Mouse (Mus musculus) lung, embryonic 14.5 days (tissue): Measurements from ENCODE around the gene Alpk1. TPM values are rescaled to one million over a fixed set of nuclear protein-coding genes. Genes with fewer than 3 reads are reported as not detected.

Experiments used
- ATAC-seq: fragments of 200-750 bp; cut with Nextera tagmentation; 2 replicates; pipeline ENCODE4 v1.8.0; 2017; ENCODE audit warnings: mild to moderate bottlenecking, moderate TSS enrichment, moderate library complexity; ENCODE audit not compliant: insufficient read depth
- DNase-seq: peaks from one replicate; pipeline ENCODE4 v3.0.0-alpha.2; 2015
- H3K27ac ChIP-seq: fragments of 300-500 bp; sonication (generic); 2 replicates; pipeline ENCODE4 v1.5.1; 2014; ENCODE audit warnings: low read depth, mild to moderate bottlenecking, moderate library complexity
- H3K27me3 ChIP-seq: fragments of 300-500 bp; sonication (generic); 2 replicates; pipeline ENCODE4 v1.6.1; 2014; ENCODE audit warnings: low read length, control low read depth; ENCODE audit not compliant: insufficient read depth
- H3K36me3 ChIP-seq: fragments of 300-500 bp; sonication (generic); 2 replicates; pipeline ENCODE4 v1.6.1; 2014; ENCODE audit warnings: control low read depth; ENCODE audit not compliant: insufficient read depth
- H3K4me1 ChIP-seq: fragments of 300-500 bp; sonication (generic); 2 replicates; pipeline ENCODE4 v1.6.1; 2014; ENCODE audit warnings: antibody characterized with exemption, control low read depth; ENCODE audit not compliant: insufficient read depth
- H3K4me2 ChIP-seq: fragments of 300-500 bp; sonication (generic); 2 replicates; pipeline ENCODE4 v1.6.1; 2014; ENCODE audit warnings: mild to moderate bottlenecking
- H3K4me3 ChIP-seq: fragments of 300-500 bp; sonication (generic); 2 replicates; pipeline ENCODE4 v1.5.1; 2014; ENCODE audit warnings: low read depth, low read length
- H3K9ac ChIP-seq: fragments of 300-500 bp; sonication (generic); 2 replicates; pipeline ENCODE4 v1.6.1; 2014
- H3K9me3 ChIP-seq: fragments of 300-500 bp; sonication (generic); 2 replicates; pipeline ENCODE4 v1.6.1; 2016; ENCODE audit warnings: low read depth, low read length, control low read depth
- CTCF ChIP-seq: IDR thresholded peaks from 2 replicates; pipeline ENCODE4 v1.5.1; 2016; ENCODE audit warnings: antibody characterized with exemption, low read depth
- WGBS: fragments of 180-500 bp; shearing (Covaris S2); extraction: QIAGEN DNeasy Blood & Tissue Kit; methylation state at CpG from one replicate; pipeline ENCODE4 v1.1.7; 2014; 5-methylcytosine and 5-hydroxymethylcytosine counted together
- polyA plus RNA-seq: library from polyadenylated mRNA; unstranded; fragments of >200 nt; fragmentation: Nextera tagmentation; extraction: Ambion mirVana; gene quantifications from 2 replicates; pipeline ENCODE4 v1.2.1, GENCODE M21; 2014

The Alpk1 gene
- polyA plus RNA-seq, 1 experiment from 2014 or later = 1.3 TPM

DNA sequence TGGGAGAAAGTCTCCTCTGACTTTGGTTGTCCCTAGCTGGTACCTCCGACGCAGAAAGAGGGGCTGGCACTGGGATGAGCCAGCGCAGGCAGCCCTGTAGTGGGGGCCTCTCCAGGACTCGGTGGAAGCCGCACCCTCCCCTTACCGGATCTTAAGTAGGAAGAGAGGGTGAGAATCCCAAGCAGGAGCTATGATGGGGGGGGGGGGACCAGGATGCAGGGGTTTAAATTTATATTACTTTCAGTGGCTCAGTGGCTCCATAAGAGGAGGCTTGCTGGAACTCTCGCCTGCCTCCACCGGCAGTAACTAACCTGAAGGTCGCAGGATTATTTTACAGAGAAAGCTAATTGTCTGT lies 152.4 kb downstream of the Alpk1 start:
- H3K27ac ChIP-seq = no peak overlapping the region
- no peak overlapping the region for H3K4me2 ChIP-seq
- no peak overlapping the region for H3K9ac ChIP-seq
- TF ChIP-seq CTCF = peak; percentile 3; the same call in 1 of the 2 replicates
- no peak for DNase-seq
- under 1% methylated on average over 9 of the region's 9 CpGs for WGBS
- no peak for ATAC-seq
- H3K4me3 ChIP-seq = 0 out of 2 replicates have a peak overlapping the region, but pooled peaks have one; percentile 2
- H3K27me3 ChIP-seq = peaks cover 76% of the 10 kb centered on the region
- no peaks in the 10 kb centered on the region for H3K36me3 ChIP-seq
- no peaks in the 10 kb centered on the region for H3K9me3 ChIP-seq
- H3K4me1 ChIP-seq = peaks cover 8% of the 10 kb centered on the region

DNA sequence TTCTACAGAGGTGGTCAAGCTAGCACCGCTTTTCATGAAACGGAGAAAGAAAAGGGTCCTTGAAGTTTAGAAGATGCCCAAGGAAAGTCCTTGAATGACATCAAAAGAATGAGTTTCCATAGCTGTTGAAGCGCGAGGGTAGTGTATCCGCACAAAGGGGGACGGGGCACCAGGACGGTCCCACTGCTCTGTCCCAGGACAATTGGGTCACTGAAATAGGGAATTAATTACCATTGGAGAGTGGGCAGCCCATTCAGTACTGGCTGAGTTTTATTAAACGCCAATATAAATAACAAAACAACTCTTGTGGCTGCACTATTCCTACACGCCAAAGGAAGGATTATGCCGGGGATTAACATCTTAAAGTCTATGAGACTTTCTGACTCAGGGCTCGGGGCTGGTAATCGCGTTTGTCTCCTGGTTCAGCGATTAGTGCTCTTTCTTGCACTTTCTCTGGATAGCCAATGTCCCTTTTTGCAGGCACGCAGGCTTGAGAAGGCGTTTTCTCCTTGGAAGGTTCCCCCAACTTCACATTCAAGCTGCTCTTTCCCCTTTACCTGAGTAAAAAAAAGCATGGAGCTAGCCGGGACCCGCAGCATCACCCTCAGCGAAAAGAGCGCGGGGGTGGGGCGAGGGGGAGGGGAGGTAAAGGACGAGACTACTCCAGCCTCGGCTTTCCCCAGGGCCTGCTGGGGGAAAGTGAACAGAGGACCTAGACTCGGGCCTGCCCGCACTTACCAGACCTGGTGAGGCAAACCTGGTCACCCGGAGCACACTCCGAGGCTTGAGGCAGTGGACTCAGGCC lies 153.0 kb downstream of the Alpk1 start:
- no peak for TF ChIP-seq CTCF
- Histone ChIP-seq H3K9me3 (no peaks in the 10 kb centered on the region), H3K27me3 (peaks cover 70% of the 10 kb centered on the region), H3K36me3 (no peaks in the 10 kb centered on the region), H3K9ac (no peak overlapping the region), H3K4me3 (no peak overlapping the region), H3K4me2 (no peak overlapping the region), H3K27ac (no peak overlapping the region), H3K4me1 (peaks cover 3% of the 10 kb centered on the region)
- DNase-seq = no peak
- no peak for ATAC-seq
- under 1% methylated on average over 28 of the region's 28 CpGs for WGBS

DNA sequence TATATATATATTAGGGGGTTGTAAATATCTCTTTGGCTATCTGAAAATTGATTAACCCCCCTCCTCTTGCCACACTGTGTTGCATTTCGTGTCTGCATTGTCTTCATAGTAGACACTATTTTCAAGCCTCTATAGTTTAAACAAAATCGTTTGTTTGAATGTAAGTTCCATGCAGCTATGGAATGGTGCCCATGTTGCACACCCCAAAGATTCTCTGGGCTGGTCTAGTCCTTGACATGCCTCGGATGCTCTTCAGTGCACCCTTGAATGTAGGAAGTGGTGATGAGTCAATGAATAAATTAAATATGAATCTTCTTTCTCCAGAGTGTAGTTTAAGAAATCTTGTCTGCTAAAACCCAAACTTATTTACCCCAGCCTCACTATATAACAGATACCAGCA lies 153.8 kb downstream of the Alpk1 start:
- WGBS = 6% methylated on average over 3 of the region's 3 CpGs
- H3K4me3 ChIP-seq = no peak overlapping the region
- H3K4me2 ChIP-seq = no peak overlapping the region
- no peak for TF ChIP-seq CTCF
- peaks cover 3% of the 10 kb centered on the region; the same call in 1 of the 2 replicates for H3K4me1 ChIP-seq
- DNase-seq (no peak), ATAC-seq (no peak)
- no peaks in the 10 kb centered on the region for H3K9me3 ChIP-seq
- no peaks in the 10 kb centered on the region for H3K36me3 ChIP-seq
- H3K27ac ChIP-seq = no peak overlapping the region
- no peak overlapping the region for H3K9ac ChIP-seq
- H3K27me3 ChIP-seq = peaks cover 62% of the 10 kb centered on the region

DNA sequence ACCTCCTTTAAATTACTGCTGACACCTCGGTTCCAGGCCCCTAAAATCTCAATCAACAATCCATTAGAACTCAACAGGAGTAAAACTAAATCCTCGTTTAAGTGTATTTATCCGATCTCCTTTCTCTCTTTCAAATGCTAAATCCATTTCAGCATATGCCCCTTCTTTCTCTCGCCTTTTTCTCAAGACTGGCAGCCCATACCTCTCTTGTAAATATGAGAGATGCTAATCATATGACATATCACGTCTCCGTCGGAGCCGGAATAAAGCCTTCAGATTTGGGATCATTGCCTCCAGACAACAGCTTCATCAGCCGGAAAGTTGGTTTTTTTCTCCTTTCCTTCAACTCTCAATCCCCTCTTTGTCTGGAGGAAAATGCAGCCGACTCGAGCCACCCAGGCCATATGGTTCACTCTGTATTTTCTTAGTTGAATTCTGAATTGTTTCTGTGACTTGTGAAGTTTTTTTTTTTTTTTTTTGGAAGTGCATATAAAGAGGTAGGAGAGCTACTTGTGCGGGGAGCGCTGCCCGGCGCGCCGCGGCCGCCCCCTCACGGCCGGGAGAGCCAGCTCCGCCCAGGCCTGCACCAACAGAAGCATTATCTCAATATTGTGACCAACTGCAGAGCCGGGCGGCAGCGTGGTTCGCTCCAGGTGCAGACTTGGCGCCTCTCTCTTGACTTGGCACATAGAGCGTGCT lies 154.5 kb downstream of the Alpk1 start:
- Histone ChIP-seq H3K4me2 (peak overlapping the region; percentile 72), H3K27ac (no peak overlapping the region), H3K4me3 (peak overlapping the region; percentile 36), H3K27me3 (peaks cover 55% of the 10 kb centered on the region), H3K9me3 (no peaks in the 10 kb centered on the region), H3K36me3 (no peaks in the 10 kb centered on the region), H3K9ac (no peak overlapping the region), H3K4me1 (peaks cover 3% of the 10 kb centered on the region; the same call in 1 of the 2 replicates)
- ATAC-seq = peak; percentile 39; the same call in 1 of the 2 replicates
- WGBS = 1% methylated on average over 28 of the region's 28 CpGs
- no peak for TF ChIP-seq CTCF
- DNase-seq = peak; percentile 39

DNA sequence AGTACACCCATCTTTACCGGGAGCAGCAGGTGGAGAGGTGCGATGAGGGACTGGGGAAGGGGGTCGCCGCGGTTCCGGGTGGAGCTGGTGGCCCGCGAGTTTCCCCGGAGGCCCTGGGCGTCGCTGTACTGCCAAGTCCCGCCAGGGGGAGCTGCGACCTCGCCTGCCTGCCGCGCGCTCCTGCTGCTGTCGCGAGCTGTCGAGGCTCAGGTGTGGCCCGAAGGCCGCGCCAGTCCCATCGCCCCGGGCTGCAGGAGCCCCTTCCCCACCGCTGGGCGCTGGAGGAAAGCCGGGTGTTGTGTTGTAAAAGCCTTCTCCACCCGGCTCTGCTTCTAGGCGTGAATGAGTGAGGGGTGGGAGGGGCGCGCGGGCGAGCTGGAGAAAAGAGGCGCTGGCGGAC lies 155.0 kb downstream of the Alpk1 start:
- under 1% methylated on average over 36 of the region's 36 CpGs for WGBS
- peak; percentile 81 for TF ChIP-seq CTCF
- peak overlapping the region; percentile 36 for H3K4me3 ChIP-seq

More for the DNA sequence above, 155.0 kb downstream of the Alpk1 start:
- Histone ChIP-seq H3K36me3 (no peaks in the 10 kb centered on the region), H3K9me3 (no peaks in the 10 kb centered on the region), H3K27ac (no peak overlapping the region), H3K27me3 (peaks cover 50% of the 10 kb centered on the region), H3K4me1 (peaks cover 3% of the 10 kb centered on the region; the same call in 1 of the 2 replicates), H3K9ac (no peak overlapping the region), H3K4me2 (peak overlapping the region; percentile 72)
- ATAC-seq (peak; percentile 75), DNase-seq (peak; percentile 85)

Other genes with a start within 250 kb of the Alpk1 start
- 61.6 and 65.8 TPM in 2 replicates for gene Larp7, start 227.2 kb downstream of the Alpk1 start, polyA plus RNA-seq
- gene Zgrf1, start 227.0 kb downstream of the Alpk1 start, polyA plus RNA-seq = 12.3 and 14.0 TPM in 2 replicates
- not detected in 2 replicates for gene Neurog2, start 147.4 kb downstream of the Alpk1 start, polyA plus RNA-seq
- 4.3 and 6.1 TPM in 2 replicates for gene Tifa, start 9.3 kb upstream of the Alpk1 start, polyA plus RNA-seq
- gene Ap1ar, start 57.0 kb upstream of the Alpk1 start, polyA plus RNA-seq = 56.5 and 69.5 TPM in 2 replicates
- 6.6 and 6.9 TPM in 2 replicates for gene Fam241a, start 115.8 kb upstream of the Alpk1 start, polyA plus RNA-seq